In genomic region chr7:126081727-126082285, GRCm38 (mm10) we compare ENCODE assay signal across 8 mouse cellular contexts. TPM values are rescaled to one million over a fixed set of nuclear protein-coding genes. Genes with fewer than 3 reads are reported as not detected.
A peak's percentile ranks its signal among the peaks of the same experiment; 100 is the strongest.
DNase-seq lines count a peak whose midpoint lies in the region; ATAC-seq and TF ChIP-seq lines count a peak whose summit lies in the region.

No protein-coding gene starts in this region.

- H3K4me1 ChIP-seq in bone marrow macrophage, adult 2 months (ENCODE audit: control insufficient read depth, insufficient read depth, low read length), result peaks cover 11% of the 10 kb centered on the region
- H3K4me1 ChIP-seq in embryonic facial prominence, embryonic 14.5 days (ENCODE audit: control insufficient read depth, insufficient read depth, low read length), result no peaks in the 10 kb centered on the region
- peaks cover 6% of the 10 kb centered on the region; the same call in 1 of the 2 replicates for H3K4me1 ChIP-seq in intestine, embryonic 14.5 days (replicated peaks; ENCODE audit: control insufficient read depth, insufficient read depth, low read length)
- peaks cover 48% of the 10 kb centered on the region for H3K4me1 ChIP-seq in neural tube, embryonic 13.5 days (replicated peaks)

- H3K4me3 ChIP-seq in layer of hippocampus, adult 2 months, result peak overlapping the region; percentile 58
- H3K4me3 ChIP-seq in bone marrow macrophage, adult 2 months (ENCODE audit: insufficient read depth, low read length), result peak overlapping the region; percentile 43
- peak overlapping the region; percentile 64 for H3K4me3 ChIP-seq in embryonic facial prominence, embryonic 14.5 days (ENCODE audit: low read depth, low read length)
- peak overlapping the region; percentile 56 for H3K4me3 ChIP-seq in intestine, embryonic 14.5 days (ENCODE audit: low read depth, low read length)
- peak overlapping the region; percentile 69 for H3K4me3 ChIP-seq in neural tube, embryonic 13.5 days

- no peaks in the 10 kb centered on the region for H3K9me3 ChIP-seq in embryonic facial prominence, embryonic 14.5 days (ENCODE audit: control insufficient read depth, low read length)
- H3K9me3 ChIP-seq in intestine, embryonic 14.5 days (ENCODE audit: control insufficient read depth, low read length), result no peaks in the 10 kb centered on the region
- no peaks in the 10 kb centered on the region for H3K9me3 ChIP-seq in neural tube, embryonic 13.5 days

- H3K27ac ChIP-seq in layer of hippocampus, adult 2 months, result peak overlapping the region; percentile 86
- H3K27ac ChIP-seq in bone marrow macrophage, adult 2 months (ENCODE audit: insufficient read depth, low read depth, low read length), result no peak overlapping the region
- H3K27ac ChIP-seq in embryonic facial prominence, embryonic 14.5 days (replicated peaks; ENCODE audit: low read depth, low read length), result no peak overlapping the region
- no peak overlapping the region for H3K27ac ChIP-seq in intestine, embryonic 14.5 days (ENCODE audit: low read depth)
- H3K27ac ChIP-seq in neural tube, embryonic 13.5 days (replicated peaks), result peak overlapping the region; percentile 67

- TF ChIP-seq POLR2A in bone marrow macrophage, adult 2 months (IDR thresholded peaks at IDR 0.05; ENCODE audit: borderline replicate concordance, low read depth, low read length), result no peak

- no peaks in the 10 kb centered on the region for H3K36me3 ChIP-seq in embryonic facial prominence, embryonic 14.5 days (ENCODE audit: control insufficient read depth, insufficient read depth, low read length)
- no peaks in the 10 kb centered on the region for H3K36me3 ChIP-seq in intestine, embryonic 14.5 days (ENCODE audit: control insufficient read depth, insufficient read depth, low read length)
- no peaks in the 10 kb centered on the region for H3K36me3 ChIP-seq in neural tube, embryonic 13.5 days

- H3K27me3 ChIP-seq in embryonic facial prominence, embryonic 14.5 days (replicated peaks; ENCODE audit: control insufficient read depth, insufficient read depth, low read length), result peaks cover 56% of the 10 kb centered on the region
- peaks cover 47% of the 10 kb centered on the region for H3K27me3 ChIP-seq in intestine, embryonic 14.5 days (replicated peaks; ENCODE audit: control insufficient read depth, insufficient read depth, low read length)
- H3K27me3 ChIP-seq in neural tube, embryonic 13.5 days, result peaks cover 64% of the 10 kb centered on the region

- peak; percentile 21; the same call in 1 of the 2 replicates for TF ChIP-seq CTCF in layer of hippocampus, adult 2 months (conservative IDR thresholded peaks at IDR 0.05)
- TF ChIP-seq CTCF in bone marrow macrophage, adult 2 months (IDR thresholded peaks at IDR 0.05; ENCODE audit: low read depth, low read length), result no peak

- no peak for ATAC-seq in embryonic facial prominence, embryonic 14.5 days (ENCODE audit: low read depth)
- 0 out of 2 replicates have a peak, but pooled peaks have one; percentile 13 for ATAC-seq in intestine, embryonic 14.5 days (replicated peaks; ENCODE audit: low FRiP score, low TSS enrichment, low read depth)
- peak; percentile 10; the same call in 1 of the 2 replicates for ATAC-seq in neural tube, embryonic 13.5 days (ENCODE audit: low read depth)

- H3K4me2 ChIP-seq in embryonic facial prominence, embryonic 14.5 days (ENCODE audit: low read depth, low read length), result peak overlapping the region; percentile 99
- H3K4me2 ChIP-seq in intestine, embryonic 14.5 days (ENCODE audit: low read length), result peak overlapping the region; percentile 99
- H3K4me2 ChIP-seq in neural tube, embryonic 13.5 days, result peak overlapping the region; percentile 95

- no peak for DNase-seq in layer of hippocampus, adult 2 months (ENCODE audit: low spot score in 2 of 2)
- no peak for DNase-seq in layer of hippocampus, adult 11-12 months (ENCODE audit: low spot score)
- no peak for DNase-seq in embryonic facial prominence, embryonic 14.5 days (ENCODE audit: low spot score)
- DNase-seq in intestine, embryonic 14.5 days (ENCODE audit: low spot score), result no peak
- DNase-seq in natural killer cell, adult 2 months (ENCODE audit: low spot score in 2 of 2), result no peak
- DNase-seq in kidney, adult 8-10 months, result no peak

- H3K9ac ChIP-seq in embryonic facial prominence, embryonic 14.5 days (ENCODE audit: low read depth, low read length), result peak overlapping the region; percentile 66
- peak overlapping the region; percentile 38 for H3K9ac ChIP-seq in intestine, embryonic 14.5 days (ENCODE audit: low read length)
- peak overlapping the region; percentile 81 for H3K9ac ChIP-seq in neural tube, embryonic 13.5 days

- WGBS in embryonic facial prominence, embryonic 14.5 days, result 0% methylated on average over 13 of the region's 80 CpGs
- WGBS in intestine, embryonic 14.5 days, result under 1% methylated on average over 74 of the region's 80 CpGs
- WGBS in neural tube, embryonic 13.5 days, result under 1% methylated on average over 80 of the region's 80 CpGs

RNA-seq across cellular contexts. Expression of gene Gsg1l, which starts 0.4 kb away (rescaled TPM):
- total RNA-seq in layer of hippocampus, adult 2 months (2021), result 10 to 100 TPM; 14.0 to 16.0 TPM
- not detected in 2 replicates for polyA plus RNA-seq in bone marrow macrophage, adult 2 months (2012; ENCODE audit: insufficient read depth, insufficient read length, missing spikeins)
- polyA plus RNA-seq in embryonic facial prominence, embryonic 14.5 days (2014; fragmentation: Nextera tagmentation; extraction: Ambion mirVana), result 2.0 and 2.7 TPM in 2 replicates
- 1.0 and 1.2 TPM in 2 replicates for polyA plus RNA-seq in intestine, embryonic 14.5 days (2014; fragmentation: Nextera tagmentation; extraction: Ambion mirVana)
- polyA plus RNA-seq in neural tube, embryonic 13.5 days (2015; fragmentation: Nextera tagmentation; extraction: Ambion mirVana), result 11.1 and 14.2 TPM in 2 replicates

Comparison
In these comparisons a context has a peak if more than half of its experiments do, and no peak if none do; other contexts are left out.
1. H3K27ac ChIP-seq: peak in layer of hippocampus, adult 2 months (single experiment) and neural tube, embryonic 13.5 days (single experiment); none in bone marrow macrophage, adult 2 months (single experiment), embryonic facial prominence, embryonic 14.5 days (single experiment) and intestine, embryonic 14.5 days (single experiment).
2. Peak in every context shown above with its lines, with median percentiles within 50 percentile points of each other: H3K4me3 ChIP-seq, H3K4me2 ChIP-seq and H3K9ac ChIP-seq.